Mouse (Mus musculus) lung, postnatal 4 days (tissue): ENCODE measurements around the gene Hemgn.
A peak's percentile ranks its signal among the peaks of the same experiment; 100 is the strongest.

Experiments used
- DNase-seq, 2 experiments: peaks; one replicate each; pipeline ENCODE4 v3.0.0; 2021

Hemgn gene

GRCm38 (mm10) chr4:46413406-46413805, at the start of gene Hemgn:
Hemgn (minus strand) TSS chr4:46413506.
- no peak for DNase-seq

DNA sequence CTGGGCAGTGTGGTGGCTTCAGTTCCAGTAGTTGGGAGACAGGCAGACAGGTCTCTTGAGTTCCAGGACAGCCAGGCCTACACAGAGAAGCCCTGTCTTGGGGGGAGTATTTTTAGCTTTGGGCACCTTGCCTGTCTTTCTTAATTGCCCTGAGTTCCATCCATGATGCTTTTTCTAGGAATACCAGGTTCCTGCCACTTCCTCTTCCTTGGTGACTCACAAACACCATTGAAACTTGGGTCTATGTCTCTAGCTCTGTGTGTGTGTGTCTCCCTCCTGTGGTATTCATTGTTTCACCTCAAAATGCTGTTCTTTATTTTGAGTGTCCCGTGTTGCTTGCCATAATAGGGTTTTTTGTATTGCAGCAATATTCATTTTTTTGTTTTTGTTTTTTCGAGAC, 45.1 kb upstream of the Hemgn start:
- no peak for DNase-seq

DNA sequence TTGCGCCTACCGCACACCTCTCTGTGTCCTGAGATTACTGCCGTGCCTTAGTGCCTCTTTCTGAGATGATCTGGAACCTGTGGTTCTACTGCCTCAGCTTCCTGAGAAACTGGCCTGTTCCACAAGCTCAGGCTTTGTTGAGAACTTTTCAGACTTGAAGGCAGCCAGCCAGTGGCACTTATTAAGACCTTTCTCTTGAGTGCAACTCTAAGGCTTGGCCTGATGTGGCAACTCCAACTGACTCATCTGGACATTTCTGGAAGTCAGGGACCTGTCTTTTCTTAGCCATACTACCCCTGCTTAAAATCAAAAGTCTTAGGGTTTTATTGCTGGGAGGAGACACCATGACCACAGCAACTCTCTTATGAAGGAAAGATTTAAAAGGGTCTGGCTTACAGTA, 43.9 kb upstream of the Hemgn start:
- no peak for DNase-seq

GRCm38 (mm10) chr4:46456762-46457161, 43.5 kb upstream of the Hemgn start:
- no peak for DNase-seq

- no peak for DNase-seq
Observed at GRCm38 (mm10) chr4:46454097-46454864, 41.0 kb upstream of the Hemgn start.

DNA sequence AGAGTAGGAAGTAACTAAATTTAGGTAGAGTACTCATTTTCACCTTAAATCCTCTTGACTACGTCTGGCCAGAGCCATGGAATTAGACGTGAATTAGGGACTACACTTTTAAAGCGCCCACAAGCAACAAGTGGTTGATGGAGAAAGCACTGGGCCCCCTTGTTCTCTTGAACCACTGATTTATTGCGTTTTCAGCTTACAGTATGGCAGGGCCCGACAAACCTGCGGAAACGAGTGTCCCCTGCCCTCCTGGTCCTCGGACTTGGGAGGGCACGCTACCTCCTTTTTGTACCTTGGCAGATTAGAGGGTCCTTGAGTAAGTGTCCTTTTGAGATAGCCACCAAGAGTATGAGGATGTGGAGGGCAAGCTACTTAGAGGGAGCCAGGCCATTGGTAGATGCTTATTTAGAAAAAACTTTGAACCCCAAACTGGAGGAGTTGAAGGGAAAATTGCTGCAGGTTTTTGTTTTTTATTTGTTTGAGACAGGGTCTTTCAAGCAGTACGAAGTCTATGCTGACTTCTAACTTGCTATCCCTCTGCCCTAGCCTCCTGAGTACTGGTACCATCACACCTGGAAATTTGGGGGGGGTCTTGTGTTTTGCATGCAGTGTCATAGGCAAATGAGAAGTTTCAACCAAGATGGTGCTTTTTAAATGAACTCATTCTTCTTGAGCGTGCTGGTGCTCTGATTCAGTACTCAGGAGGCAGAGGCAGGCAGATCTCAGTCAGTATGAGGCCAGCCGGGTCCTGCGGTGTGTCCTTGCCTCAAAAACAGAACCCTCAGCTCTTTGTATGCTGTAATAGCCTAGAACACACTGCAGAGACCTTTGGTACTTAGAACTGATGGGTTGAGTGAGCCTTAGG, 39.8 kb upstream of the Hemgn start:
- no peak for DNase-seq

DNA sequence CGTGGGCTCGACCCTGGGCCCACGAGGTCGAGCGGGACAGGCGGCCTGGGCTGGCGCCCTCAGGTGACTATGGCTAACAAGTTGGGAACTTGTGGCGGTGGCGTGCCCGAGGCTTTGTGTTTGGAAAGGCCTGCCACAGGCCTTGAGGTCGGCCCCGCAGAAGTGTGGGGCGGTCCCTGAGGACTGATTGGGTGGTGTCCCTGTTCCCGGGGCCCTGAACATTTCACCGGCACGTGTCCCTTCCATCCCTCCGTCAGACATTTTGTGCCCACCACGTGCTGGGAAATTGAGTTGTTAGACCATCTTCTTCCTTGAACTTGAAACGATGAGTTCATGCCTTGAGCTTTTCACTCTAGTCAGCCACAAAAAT, 39.2 kb upstream of the Hemgn start:
- DNase-seq: peak; percentile 71 to 78

DNA sequence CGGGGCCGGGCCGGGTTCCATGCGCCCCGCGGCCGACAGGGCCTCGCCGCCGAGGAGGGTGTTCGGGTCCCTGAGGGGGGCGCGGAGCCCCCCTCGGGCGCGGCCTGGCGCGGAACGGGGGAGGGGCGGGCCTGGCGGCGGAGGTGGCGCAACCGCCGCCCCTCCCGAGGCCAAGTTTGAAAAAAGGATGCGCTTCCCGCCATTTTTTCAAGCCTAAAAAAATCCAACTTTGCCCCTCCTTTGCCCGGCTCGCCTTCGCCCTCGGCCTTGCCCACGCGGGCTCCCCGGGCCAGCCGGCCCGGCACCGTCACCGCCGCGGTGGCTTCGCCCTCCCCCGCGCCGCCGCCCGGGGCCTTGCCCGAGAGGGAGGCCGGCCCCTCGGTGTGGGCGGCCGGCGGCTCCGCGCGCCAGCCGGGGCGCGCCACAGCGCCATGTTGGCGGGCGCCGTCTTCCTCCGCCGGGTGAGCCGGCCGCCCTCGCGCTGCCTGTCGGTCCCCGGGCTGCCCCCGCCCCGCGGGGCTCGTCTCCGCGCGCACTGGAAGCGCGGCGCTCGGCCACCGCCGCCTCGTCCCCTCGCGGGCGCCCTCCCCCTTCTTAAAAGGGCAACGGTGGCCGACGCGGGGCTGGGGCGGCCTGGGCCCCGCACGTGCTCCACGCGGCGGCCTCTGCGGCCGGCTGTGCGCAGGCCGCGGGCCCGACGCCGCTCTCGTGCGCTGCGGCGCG, 38.6 kb upstream of the Hemgn start:
- DNase-seq: peak; percentile 80 to 91

DNA sequence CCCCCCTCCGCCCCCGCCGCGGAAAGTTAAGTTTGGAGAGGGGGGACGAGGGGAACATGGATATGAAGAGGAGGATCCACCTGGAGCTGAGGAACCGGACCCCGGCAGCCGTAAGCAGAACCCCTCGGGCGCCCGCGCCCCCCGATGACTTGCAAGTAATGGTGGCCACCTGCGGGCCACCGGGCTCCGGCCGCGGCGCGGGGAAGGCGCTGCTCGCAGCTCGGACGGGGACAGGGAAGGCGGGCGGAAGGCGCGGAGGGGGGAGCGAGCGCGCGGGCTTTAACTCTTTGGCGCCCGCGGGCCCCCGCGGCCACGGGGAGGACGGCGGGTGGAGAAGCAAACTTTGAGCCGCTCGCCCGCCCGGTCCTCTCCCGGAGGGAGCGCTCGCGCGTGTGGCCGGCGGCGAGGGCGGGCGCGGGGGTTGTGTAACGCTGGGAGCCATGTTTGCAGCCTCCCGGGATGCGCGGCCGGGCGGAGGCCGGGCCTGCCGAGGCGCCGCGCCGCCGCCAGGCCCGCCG, 38.0 kb upstream of the Hemgn start:
- peak; percentile 83 to 87 for DNase-seq

- peak; percentile 95 to 96 for DNase-seq
Observed at GRCm38 (mm10) chr4:46450519-46451131, 37.3 kb upstream of the Hemgn start, which contains the start of gene Anp32b. Anp32b (plus strand) TSS chr4:46450902.

DNA sequence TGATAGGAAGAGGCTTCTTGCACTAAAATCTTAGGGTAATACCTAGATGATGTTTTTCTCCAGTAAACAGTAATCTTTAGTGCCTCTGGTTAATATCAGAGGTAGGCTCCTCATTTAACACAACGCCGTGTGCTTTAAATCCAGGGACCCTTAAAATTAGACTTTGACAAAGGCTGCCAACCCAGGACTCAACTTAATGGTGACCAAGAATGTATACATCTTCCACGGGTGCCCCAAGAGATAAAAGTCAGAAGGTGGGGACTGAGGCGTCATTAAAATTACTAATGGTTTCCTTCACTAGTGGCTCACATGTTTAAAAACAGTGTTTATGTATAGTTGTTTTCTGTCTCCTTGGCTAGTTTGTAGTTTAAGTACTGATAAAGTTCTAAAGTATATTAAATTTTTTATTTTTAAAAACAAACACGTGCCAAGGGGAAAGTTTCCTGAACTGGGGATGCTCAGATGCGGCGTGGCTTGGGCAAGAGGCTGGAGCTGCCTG, 36.8 kb upstream of the Hemgn start:
- no peak for DNase-seq

- DNase-seq: no peak
Observed at GRCm38 (mm10) chr4:46448886-46449285, 35.6 kb upstream of the Hemgn start.

GRCm38 (mm10) chr4:46447461-46447860, 34.2 kb upstream of the Hemgn start:
- no peak for DNase-seq

- no peak for DNase-seq
Observed at GRCm38 (mm10) chr4:46445237-46445945, 32.1 kb upstream of the Hemgn start.

DNA sequence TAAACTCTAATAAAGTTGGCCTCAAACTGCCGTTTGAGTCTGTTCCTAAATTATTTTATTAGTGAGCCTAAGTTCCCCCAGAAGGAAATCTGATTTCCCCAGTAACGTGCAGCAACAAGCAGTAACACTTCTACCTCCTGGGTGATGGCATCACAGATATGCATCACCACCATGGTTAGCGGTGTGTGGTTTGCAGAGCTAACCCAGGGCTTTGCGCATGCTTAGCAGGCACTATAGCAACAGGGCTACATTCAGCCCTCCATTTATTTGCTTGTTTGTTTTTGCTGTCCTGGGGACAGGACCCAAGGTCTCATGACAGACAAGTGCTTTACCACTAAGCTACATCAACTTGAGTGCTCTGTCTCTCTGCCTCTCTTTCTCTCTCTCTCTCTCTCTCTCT, 29.2 kb upstream of the Hemgn start:
- no peak for DNase-seq

DNA sequence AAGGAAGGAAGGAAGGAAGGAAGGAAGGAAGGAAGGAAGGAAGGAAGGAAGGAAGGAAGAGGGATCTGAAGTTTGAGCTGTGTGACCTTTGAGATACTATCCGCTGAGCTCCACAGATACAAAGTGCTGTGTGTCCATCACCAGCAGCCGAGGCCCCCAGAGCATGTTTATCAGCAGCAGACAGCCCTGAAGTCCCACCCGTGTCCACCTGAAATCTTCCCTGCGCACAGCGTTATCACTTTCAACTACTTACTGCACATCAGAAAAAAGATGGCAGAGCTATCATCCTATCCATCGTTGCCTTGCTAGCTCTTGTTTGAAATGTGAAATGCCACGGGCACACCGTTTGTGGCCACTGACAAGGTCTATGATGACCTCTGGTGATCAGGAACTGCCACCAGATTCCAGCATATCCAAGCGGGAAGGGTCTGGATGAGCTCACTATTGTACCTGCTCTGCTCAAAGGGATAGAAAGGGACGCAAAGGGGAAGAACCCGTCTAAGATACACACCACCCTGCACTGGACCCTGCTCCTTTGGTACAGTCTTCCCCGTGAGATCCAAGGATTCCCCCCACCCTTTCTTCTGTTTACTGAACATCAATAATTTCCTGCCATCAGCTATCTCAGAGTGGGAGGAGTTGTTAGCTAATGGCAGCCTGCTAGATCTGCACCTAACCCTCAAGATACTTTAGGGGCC, 19.2 kb upstream of the Hemgn start:
- no peak for DNase-seq

DNA sequence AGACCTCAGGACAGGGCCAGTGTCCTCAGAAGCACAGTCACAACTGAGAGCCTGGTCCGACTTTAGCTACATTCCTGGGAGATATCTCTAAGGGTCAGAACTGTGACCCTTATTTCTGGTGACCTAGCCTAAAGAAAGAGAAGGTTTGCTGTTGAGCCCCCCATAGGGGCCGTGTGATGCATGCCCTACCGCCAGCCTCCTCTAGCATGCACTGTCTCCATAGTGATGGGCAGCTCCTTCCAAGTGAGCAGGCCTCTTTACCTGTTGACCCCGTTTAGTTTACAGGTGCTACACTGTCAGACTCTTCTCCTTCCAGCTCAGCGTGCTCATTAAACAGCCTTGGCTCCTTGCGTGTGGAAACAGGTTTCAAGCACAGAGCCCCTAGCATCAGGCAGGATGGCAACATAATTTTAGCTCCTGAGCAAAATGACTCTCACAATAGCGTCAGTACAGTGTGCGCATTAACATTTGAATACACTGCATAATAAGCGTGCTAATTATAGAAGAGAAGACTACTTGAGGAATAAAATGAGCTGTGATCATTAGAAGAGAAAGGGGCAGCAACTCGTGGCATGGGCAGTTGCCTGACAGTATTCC, 15.7 kb upstream of the Hemgn start:
- no peak for DNase-seq

DNA sequence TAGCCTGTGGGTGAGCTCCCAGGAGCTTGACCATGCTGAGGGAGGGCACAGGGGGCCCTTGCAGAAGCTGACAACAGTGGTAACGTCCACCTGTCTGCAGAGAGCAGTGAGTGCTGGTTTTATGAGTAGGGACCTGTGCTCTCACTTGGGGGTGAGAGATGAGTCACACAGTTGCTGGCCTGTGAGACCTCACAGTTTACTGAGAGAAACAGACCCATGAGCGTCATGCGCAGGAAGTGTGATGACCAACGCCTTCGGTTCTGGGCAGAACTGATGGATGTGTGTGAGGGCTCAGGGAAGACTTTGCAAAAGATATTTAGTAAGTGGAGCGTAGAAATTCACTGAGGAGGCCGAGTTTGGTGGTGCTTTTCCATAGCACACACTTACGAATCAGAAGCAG, 9.3 kb upstream of the Hemgn start:
- DNase-seq: no peak

GRCm38 (mm10) chr4:46418851-46419250, 5.5 kb upstream of the Hemgn start:
- no peak for DNase-seq

- peak in 1 of 2 experiments; percentile 24 for DNase-seq
Observed at GRCm38 (mm10) chr4:46417491-46417890, 4.2 kb upstream of the Hemgn start.

DNA sequence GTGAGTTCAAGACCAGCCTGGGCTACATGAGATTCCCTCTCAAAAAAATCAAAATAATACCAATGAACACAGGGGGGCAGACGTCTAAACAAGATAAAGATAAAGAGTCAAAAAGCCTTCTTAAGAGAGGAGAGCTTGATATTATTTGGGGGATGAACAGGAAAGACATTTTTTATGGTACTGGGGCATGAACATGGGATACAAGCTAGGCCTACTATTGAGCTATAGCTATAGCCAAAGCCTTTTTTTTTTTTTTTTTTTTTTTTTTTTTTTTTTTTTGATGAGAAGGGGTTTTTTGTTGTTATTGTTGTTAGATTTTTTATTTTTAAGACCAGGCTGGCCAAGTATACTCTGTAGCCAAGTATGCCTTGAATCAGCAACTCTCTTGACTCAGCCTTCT, 1.2 kb downstream of the Hemgn start:
- no peak for DNase-seq
